Mouse (Mus musculus): Measurements from ENCODE around the gene Mrpl48.

Mrpl48 gene

GRCm38 (mm10) chr7:100497402-100497801 is 110.7 kb downstream of the Mrpl48 start:
- CTCF ChIA-PET, result interaction anchor here (0.5 kb wide), 1 partner anchor 30 kb away, joined by 3 read pairs; no protein-coding TSS in a partner anchor

- CTCF ChIA-PET, result no interaction called here
Measured at GRCm38 (mm10) chr7:100496791-100497190, 111.3 kb downstream of the Mrpl48 start.

- CTCF ChIA-PET, result no interaction called here
Measured at GRCm38 (mm10) chr7:100496371-100496770, 111.7 kb downstream of the Mrpl48 start.
